Mouse (Mus musculus) adrenal gland, adult 18-20 months (tissue): ENCODE results near the gene Nfatc2. TPM values are rescaled to one million over a fixed set of nuclear protein-coding genes. Genes with fewer than 3 reads are reported as not detected.

Experiments
- DNase-seq, 2 experiments: peaks; one replicate each; pipeline ENCODE4 v3.0.0; 2021 to 2022; ENCODE audit warnings: low spot score in 2 of 2
- microRNA-seq, 2 experiments: library from miRNA; unstranded; fragments of <30 nt; microRNA quantifications; one replicate each; pipeline ENCODE4 v1.2.0; 2021; ENCODE audit warnings: borderline number of aligned reads in 2 of 2
- total RNA-seq, 2 experiments: library from RNA; stranded (reverse); gene quantifications; 1 replicate in 1 of 2; 2 replicates in 1 of 2; pipeline ENCODE4 v1.2.3; 2021

The Nfatc2 gene
- total RNA-seq, 2 experiments from 2014 or later = 2.8 to 3.7 TPM

- no peak for DNase-seq
Measured at GRCm38 (mm10) chr2:168444126-168444525, 157.3 kb downstream of the Nfatc2 start.

- no peak for DNase-seq
Measured at GRCm38 (mm10) chr2:168441494-168441893, 160.0 kb downstream of the Nfatc2 start.

- no peak for DNase-seq
Measured at GRCm38 (mm10) chr2:168440918-168441328, 160.5 kb downstream of the Nfatc2 start.

GRCm38 (mm10) chr2:168438981-168439452, 162.4 kb downstream of the Nfatc2 start:
- no peak for DNase-seq

- no peak for DNase-seq
Measured at GRCm38 (mm10) chr2:168434187-168434586, 167.3 kb downstream of the Nfatc2 start.

- DNase-seq = no peak
Measured at GRCm38 (mm10) chr2:168433392-168433791, 168.1 kb downstream of the Nfatc2 start.

GRCm38 (mm10) chr2:168432394-168432793, 169.1 kb downstream of the Nfatc2 start:
- no peak for DNase-seq

- DNase-seq = no peak
Measured at GRCm38 (mm10) chr2:168429598-168429997, 171.9 kb downstream of the Nfatc2 start.

- no peak for DNase-seq
Measured at GRCm38 (mm10) chr2:168428375-168428901, 173.0 kb downstream of the Nfatc2 start.

Small RNAs within 50 kb of the gene (microRNA-seq; reads per million reads assigned to microRNA genes)
- 0 to 2.8 reads per million in 2 experiments for gene Mir7004

Other genes with a start within 250 kb of the Nfatc2 start
- 100 to 1,000 TPM in 1 of 2 experiments, 10 to 100 TPM in 1; 74.1 to 115 TPM for gene Atp9a, start 140.8 kb upstream of the Nfatc2 start, total RNA-seq
- gene Sall4, start 166.3 kb upstream of the Nfatc2 start, total RNA-seq = not detected